Mouse (Mus musculus) left cerebral cortex, postnatal 14 days (tissue): Measurements from ENCODE around the gene Gm42878. TPM values are rescaled to one million over a fixed set of nuclear protein-coding genes. Genes with fewer than 3 reads are reported as not detected.

Experiments
- DNase-seq, 2 experiments: peaks; one replicate each; pipeline ENCODE4 v3.0.0; 2021 to 2022; ENCODE audit warnings: low spot score in 2 of 2, mixed read lengths in 1 of 2
- intact Hi-C: fragments of 180-260 bp; cut with DNase I; formaldehyde crosslinking; loops from one replicate; pipeline ENCODE4 v1.15.1; 2025
- long read RNA-seq, 2 experiments: library from polyadenylated mRNA; stranded (forward); transcript quantifications; one replicate each; pipeline ENCODE4 v2.0.0; 2021
- total RNA-seq, 2 experiments: library from RNA; stranded (reverse); gene quantifications; 2 replicates each; pipeline ENCODE4 v1.2.3; 2021

Gm42878 gene
- not detected for total RNA-seq
- long read RNA-seq, experiment 1, result 0 reads
- long read RNA-seq, experiment 2, result 0 reads

DNA sequence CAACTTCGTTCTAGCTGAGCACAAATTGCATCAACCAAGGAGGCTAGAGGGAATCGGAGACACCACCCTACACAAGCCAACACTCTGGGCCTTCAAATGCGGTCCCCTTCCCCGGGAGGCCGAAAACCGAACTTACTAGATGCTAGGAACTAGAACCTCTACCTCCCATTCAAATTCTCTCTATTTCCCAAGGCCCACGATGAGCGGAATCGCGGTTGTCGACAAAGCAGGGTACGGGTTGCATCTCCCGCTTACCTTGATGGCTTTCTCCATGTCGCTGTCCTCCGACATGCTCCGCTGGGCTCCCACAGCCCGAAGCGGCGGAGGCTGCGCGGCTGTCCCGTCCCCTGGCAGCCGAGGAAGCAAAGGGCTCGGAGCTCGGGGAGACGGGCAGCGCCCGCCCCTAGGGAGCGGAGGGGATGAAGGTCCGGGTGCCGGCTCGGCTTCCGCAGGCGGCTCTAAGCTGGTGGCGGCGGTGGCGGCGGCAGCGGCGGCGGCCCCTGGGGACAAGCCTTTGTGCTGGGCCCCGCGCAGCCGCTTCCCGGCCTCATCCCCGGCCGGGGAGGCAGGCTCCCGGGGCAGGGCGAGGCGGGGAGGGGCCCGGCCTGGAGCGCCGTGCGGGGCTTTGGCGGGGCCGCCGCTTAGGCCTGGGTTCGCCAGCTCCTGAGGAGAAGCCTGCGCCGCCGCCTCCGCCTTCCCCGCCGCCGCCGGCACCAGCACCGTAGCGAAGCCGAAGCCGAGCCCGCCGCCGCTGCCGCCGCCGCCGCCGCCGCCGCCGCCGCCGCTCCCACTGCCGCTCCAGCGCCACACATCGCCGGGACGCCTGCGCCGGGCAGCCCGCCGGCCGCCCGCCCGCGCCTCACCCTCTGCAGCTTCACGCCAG, at the start of gene Gm42878, which contains the start of gene Adam1a:
Gene Gm42878, minus strand, starts transcription at position 573 of the 883 bp plus-strand sequence.
Gene Adam1a, minus strand, starts transcription at position 573 of the 883 bp plus-strand sequence.
- intact Hi-C loops, result loop anchor here (5.0 kb wide), 1 partner anchor 57 kb away; no protein-coding TSS in a partner anchor
- no peak for DNase-seq

DNA sequence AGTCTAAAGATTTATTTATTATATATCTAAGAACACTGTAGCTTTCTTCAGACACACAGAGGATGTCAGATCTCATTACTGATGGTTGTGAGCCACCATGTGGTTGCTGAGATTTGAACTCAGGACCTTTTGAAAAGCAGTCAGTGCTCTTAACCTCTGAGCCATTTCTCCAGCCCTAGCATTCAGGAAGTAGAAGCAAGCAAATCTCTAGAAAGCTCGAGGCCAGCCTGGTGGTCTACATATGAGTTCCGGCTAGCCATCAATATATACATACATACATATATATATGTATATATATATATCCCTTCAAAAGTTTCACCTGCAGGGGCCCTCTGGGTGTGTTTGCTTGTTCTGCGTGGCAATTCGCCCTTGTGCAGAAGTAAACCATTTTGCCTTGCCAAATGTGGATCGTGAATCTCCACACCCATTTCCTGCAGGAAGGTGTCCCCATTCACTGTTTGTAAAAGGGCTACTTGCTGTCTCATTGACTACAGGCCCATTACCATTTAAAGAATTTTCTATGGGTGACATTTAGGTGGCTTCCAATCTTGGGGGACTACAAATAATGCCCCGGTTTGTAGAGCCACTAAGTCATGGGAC, 49.5 kb upstream of the Gm42878 start:
- intact Hi-C loops, result no loop called here
- no peak for DNase-seq

DNA sequence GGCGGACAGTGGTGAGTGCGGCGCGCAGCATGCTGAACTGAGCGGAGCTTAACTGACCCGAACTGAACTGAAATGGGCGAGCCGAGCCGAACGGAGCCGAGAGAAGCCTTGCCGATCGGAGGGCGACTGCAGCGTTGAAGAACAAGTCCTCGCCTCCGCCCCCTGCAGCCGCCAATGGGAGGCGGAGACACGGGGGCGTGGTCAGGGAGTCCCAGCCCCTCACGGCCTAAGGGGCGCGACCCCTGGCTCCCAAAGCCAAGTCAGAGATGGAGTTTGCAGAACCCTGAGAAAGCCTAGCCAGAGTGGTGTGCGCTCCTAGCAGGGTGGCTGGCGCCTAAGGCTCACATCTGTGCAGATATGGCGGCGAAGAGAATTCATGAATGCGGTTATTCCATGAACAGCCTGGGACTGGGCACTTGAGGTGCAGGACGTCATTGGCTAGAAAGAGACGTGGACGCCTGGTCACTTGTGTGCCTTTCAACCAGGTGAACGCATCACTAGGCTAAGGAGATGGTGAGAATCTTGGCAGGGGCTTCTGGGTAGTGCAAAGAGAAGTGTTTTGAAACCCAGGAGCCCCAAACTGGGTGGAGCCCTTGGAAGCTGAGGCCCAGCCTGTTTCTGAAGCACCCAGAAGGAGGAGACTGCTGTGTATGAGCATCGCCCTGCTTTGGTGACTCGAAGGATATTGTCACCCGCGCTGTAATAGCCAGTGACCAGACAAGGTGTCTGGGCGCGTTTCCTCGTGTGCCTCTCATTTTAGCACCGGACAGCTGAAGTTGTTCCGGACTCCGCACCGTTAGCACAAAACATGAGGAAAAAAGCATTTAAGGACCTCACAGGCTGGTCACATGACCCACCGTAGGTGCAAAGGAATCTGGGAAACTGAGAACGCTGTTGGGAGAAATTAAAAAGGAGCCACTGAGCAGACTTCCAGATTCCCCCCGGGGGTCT, 48.4 kb upstream of the Gm42878 start, which contains the start of gene Aldh2:
Gene Aldh2, minus strand, starts transcription at position 374 of the 951 bp plus-strand sequence.
- DNase-seq, result peak; percentile 74 to 76
- intact Hi-C loops, result no loop called here

DNA sequence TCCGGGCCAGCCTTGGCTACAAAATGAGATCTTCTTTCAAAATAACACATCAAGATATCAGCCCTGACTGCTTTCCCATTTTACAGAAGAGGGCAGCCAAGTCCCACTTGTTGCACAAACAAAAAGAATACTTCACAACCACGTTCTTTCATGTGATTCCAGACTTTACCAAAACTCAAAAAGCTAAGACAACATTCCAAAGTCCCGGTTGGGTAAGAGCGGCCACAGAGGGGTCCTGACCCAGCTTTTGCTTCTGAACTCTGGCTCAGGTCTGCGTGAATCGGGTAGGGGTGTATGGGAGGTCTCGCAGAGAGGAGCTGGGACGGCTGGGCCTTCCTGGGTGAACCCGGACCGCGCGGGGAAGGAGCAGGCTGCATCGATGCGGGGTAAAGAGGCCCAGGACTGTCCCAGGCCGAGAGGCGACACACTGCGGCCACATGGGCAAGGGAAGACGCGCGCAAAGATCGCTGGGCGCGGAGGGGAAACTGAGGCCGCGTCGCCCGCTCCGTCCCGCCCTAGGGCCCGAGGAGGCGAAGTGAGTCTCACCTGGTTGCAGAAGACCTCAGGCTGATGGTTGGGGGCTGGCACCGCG, 47.6 kb upstream of the Gm42878 start:
- no peak for DNase-seq
- intact Hi-C loops, result no loop called here

DNA sequence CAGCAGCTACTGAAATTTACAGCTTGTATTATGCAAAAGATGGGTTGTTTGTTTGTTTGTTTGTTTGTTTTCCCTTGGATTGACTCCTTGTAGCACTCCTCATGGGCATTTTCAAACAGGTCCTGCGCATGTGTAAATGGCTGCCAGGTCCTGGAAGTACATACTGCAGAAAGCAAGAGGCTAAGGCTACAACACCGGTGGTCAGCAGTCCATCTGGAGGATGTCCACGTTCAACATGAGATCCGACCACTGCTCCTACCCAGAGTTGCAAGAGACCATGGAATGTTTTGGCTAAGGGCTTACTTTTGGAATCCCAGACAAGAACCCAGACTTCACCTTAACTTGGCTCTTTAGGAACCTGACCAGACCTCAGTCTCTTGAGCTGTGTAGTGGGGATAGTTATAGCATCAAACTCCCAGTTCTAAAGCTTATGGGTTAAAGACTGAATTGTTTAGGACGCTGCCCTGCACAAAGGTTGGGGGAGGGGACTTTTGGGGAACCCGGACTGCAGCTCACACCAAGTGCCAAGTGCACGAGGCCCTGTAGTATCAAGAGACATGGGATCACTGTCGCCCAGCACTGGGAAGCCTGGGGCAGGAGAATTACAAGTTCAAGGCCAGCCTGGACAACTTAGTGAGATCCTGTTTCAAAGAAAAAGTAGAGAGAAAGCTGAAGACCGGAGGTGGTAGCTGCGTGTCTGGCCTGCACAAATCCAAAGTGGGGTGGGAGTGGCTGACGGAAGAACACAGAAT, 47.0 kb upstream of the Gm42878 start:
- no peak for DNase-seq
- intact Hi-C loops, result no loop called here

DNA sequence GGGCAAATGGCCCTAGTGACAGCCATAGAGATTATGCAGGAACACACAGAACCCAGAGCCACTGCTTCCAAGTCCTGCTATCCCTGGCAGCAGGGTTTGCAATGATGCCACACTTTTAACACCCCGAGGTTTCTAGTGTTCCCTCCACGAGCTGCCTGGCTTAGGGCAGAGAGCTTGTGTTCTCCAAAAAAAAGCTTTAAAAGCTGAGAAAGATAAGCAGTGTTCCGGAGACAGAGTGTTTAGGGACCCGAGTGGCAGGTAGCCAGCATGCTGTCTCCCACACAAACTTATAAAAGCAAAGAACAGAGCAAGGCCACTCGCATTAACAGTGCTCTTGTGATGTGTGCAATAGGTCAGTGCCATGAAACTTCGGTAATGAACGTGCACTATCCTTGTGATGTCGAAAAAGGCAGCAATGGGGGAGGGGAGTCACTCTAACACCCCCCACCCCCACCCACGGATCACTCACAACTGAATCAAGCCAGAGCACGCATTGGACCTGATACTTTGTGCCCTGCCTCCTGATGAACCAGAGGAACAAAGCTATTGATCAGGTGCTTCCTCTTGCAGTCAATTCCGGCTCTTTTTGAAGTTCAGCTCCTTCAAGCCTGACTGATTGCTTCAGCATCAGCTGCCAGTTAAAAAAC, 46.3 kb upstream of the Gm42878 start:
- intact Hi-C loops, result no loop called here
- DNase-seq, result no peak

DNA sequence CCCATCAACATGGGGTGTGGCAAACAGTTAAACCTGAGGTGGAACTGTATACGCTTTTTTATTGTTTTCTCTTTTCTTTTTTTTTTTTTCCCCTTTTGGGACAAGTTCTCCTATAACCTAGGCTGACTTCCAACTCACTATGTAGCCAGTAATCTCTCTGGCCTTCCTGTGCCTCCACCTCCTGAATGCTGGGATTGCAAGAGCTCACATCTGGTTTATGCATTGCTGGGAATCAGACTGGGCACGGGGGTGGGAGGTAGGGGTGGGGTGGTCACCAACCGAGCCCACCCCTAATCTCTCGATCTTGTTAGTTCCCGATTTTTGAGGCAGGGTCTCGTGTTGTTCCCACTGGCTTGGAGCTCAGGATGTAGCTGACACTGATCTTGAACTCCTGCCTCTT, 44.6 kb upstream of the Gm42878 start:
- intact Hi-C loops, result no loop called here
- DNase-seq, result no peak

DNA sequence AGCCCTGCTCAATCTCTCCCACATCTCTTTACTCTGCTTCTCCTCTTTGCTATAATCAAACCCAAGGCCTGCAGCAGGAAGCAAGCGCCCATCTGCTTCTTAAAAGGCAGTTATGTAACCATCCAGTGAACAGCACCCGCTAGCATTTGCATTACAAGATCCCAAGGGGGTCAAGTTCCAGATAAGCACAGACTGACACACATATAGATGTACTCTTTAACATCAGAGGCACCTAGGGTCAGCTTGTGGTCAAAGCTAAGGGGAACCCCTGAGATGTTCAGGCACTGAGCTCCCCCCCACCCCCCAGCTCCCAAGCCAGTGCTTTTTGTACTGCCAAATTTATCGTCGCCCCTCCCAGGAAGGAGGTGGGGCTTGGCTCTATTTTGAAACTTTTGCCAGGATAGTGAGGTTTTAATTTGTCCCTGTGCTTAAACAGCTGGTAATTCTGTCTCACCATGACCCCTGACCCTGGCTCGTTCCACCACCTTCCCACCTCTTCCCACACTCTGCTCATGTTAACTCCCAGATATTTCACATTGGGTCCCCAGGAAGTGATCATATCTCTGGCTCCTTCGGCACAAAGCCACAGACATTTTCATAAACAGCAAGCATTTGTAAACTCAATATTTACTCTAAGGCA, 41.2 kb upstream of the Gm42878 start:
- intact Hi-C loops, result no loop called here
- DNase-seq, result peak; percentile 49 to 74

DNA sequence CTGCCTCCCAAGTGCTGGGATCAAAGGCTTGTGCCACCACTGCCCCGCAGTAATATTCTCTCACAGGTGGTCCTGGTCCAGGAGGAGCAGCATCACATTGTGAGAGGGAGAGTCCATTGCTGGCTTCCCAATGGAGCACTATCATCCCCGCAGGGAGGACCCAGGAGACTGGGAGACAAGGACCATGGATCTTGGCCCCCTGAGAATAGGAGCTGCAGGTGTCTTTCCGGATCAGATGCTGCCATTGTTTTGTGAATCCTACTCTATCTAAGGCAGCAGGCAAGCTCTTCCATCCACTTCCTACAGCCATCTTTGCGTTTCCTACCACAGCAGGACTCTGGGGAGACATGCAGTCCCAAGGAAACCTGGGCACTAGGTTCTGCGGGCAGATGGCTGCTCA, 40.4 kb upstream of the Gm42878 start:
- intact Hi-C loops, result no loop called here
- peak in 1 of 2 experiments; percentile 46 for DNase-seq

DNA sequence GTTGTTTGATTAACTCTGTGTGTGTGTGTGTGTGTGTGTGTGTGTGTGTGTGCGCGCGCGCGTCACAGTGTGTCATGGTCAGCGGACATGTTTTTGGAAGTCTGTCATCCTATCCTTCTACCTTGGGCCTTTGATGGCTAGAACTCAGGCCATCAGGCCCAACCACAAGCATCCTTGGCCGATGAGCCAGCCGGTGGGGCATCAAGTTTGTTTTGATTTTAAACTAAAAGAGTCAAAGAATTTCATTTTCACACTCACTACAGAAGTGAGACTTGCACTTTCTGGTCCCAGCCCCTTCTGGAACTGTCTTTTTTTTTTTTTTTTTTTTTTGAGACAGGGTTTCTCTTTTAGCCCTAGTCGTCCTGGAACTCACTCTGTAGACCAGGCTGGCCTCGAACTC, 39.7 kb upstream of the Gm42878 start:
- intact Hi-C loops, result no loop called here
- DNase-seq, result no peak

DNA sequence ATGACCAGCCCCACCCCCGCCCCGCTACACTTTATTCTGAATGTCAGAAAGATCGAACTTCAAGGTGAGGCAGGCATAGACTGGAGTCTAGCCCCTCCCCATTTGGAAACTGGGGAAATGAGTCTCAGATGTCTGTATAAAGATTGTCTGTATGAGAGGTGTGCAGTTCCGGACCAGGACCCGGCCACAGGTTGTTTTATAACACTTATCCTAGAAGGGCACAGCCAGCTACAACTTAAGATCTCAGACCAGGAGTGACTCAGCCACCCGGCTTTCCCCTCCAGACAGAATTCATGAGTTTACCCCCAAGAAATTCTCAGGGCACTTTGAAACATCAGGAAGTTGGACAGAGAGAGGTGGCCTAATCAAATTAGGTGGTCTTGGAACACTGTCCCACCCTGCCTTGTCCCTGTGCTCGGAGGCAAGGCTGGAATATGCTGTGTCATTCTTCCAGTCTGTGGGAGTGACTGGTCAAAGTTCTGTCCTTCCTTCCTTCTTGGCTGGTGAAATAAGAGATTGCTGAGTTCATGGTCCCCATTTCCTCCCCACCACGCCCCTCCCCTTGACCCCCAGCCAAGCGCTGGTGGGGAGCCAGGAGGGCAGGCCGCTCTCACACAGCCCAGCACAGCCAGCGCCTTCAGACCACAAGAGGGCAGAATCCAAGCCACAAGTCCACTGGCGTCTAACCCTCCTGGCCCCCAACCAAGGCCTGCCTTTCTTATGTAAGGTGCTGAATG, 38.7 kb upstream of the Gm42878 start:
- intact Hi-C loops, result no loop called here
- peak; percentile 73 to 77 for DNase-seq

DNA sequence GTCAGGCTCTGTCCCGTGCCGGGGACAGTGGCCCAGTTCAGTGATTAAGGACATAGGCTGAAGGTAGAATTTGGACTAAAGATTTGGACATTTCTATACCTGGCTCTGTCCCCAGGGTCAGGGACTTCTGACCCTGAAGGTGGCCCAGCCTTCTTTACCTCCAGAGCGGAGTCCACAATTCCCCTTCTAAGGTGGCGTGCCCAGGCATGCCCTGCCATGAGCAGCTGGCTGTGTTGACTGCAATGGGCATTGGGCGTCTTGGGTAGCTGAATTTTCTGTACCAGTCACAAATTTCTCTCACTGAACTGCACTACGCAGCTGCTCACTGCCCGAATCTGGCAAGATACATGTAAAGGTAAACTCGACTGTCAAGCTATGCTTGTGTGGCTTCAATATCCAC, 36.7 kb upstream of the Gm42878 start:
- DNase-seq, result no peak
- intact Hi-C loops, result no loop called here

DNA sequence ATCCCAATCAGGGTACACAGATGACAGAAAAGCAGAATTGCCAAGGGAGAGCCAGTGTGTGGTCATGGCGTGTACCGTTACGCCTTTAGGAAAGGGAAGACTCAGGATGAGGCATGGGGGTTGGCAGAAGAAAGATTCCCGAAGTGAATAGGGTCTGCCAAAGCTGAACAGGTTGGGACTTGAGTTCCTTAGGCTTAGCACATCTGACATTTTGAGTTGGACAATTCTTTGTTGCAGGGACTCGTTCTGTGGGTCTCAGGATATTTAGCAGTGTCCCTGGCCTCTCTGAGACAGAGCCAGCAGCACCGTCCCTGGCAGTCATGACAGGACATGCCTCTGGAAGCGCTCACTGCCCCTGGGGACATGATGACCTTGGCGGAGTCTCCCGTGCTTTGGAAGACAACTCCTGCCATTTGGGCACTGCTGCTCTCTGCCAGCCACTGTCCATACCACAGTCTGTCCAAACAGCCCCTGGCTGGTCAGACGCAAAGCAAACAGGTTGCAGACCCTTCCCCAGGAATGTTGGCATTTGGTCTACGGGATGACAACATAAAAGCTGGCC, 31.7 kb upstream of the Gm42878 start:
- no peak for DNase-seq
- intact Hi-C loops, result no loop called here

DNA sequence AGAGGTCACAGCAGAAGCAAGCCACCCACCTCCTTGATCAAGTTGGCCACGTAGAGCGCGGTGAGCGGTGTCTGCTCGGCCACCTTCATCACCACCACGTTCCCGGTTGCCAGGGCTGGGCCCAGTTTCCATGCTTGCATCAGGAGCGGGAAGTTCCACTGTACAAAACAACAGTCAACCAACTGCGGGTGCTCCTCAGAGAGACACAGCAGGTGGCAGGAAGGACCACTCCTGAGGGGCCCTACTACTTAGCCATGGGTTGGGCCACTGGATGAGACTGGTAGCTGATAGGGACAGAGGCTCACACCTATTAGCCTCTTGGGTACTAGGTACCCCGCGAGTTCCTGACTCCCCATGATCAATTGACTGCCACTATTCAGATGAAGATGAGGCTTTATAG, 30.6 kb upstream of the Gm42878 start:
- intact Hi-C loops, result no loop called here
- DNase-seq, result no peak

DNA sequence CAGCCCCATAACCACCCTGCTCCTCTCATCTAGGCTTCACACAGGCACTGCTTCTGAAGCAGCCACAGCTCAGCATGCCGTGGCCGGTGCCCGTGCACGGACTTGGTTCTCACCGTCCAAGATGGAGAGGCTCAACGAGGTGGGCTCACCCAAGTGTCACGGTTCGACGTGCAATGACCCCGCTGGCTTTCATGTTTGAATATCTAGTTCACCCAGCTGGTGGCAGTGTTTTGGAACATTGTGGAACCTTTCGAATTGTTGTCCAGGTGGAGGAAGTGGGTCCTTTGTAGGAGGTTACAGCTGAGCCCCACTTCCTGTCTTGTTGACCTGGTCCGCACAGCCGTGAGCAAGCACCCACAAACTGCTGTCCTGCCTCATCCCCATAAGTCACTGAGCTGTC, 28.9 kb upstream of the Gm42878 start:
- intact Hi-C loops, result no loop called here
- no peak for DNase-seq

DNA sequence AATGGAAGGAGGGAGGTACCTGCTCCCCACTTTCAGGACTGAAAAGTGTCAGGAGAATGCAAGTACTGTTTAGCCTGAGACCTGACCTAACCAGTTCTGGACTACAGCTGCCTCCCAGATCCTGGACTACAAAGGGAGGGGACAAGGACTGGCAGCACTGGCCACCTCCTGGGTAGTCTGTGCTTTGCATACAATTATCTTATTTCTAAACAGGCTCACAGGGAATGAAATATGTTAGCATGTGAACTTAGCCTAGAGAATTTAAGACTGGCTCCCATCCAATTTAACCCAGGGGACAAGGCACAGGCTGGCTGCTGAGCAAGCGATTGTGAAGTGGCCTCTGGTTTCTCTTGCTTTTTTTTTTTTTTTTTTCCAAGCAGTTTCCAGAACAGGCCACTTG, 25.5 kb upstream of the Gm42878 start:
- intact Hi-C loops, result no loop called here

More for the DNA sequence above, 25.5 kb upstream of the Gm42878 start:
- no peak for DNase-seq
